In genomic region chr5:123964208-123964607, GRCm38 (mm10) we compare ENCODE assay signal across 26 mouse cellular contexts. TPM values are rescaled to one million over a fixed set of nuclear protein-coding genes. Genes with fewer than 3 reads are reported as not detected.
"Had no signal": no experiment of that assay in that cellular context is flagged by ENCODE, and none has a peak within 500 bp of the region (broad histone marks: within the 10 kb centered on the region; RNA-seq: fewer than 3 reads in every experiment).

No protein-coding gene starts in this region.

- H3K9ac ChIP-seq: liver, embryonic 13.5 days; liver, embryonic 15.5 days; liver, postnatal 0 days; lung, embryonic 15.5 days; midbrain, embryonic 12.5 days; neural tube, embryonic 13.5 days; neural tube, embryonic 15.5 days had no signal

- H3K27ac ChIP-seq: lung, embryonic 15.5 days; macrophage; midbrain, embryonic 10.5 days; midbrain, embryonic 12.5 days; neural tube, embryonic 13.5 days; neural tube, embryonic 15.5 days had no signal

- H3K4me2 ChIP-seq: liver, embryonic 13.5 days; liver, embryonic 15.5 days; lung, embryonic 15.5 days; midbrain, embryonic 12.5 days; neural tube, embryonic 13.5 days; neural tube, embryonic 15.5 days had no signal

- H3K4me1 ChIP-seq: lung, embryonic 15.5 days; midbrain, embryonic 10.5 days; midbrain, embryonic 12.5 days; neural tube, embryonic 13.5 days; neural tube, embryonic 15.5 days had no signal

- H3K36me3 ChIP-seq: liver, embryonic 13.5 days; liver, embryonic 15.5 days; lung, embryonic 15.5 days; midbrain, embryonic 10.5 days; midbrain, embryonic 12.5 days; neural tube, embryonic 13.5 days; neural tube, embryonic 15.5 days had no signal

- DNase-seq: liver, embryonic 13.5 days; liver, postnatal 0 days; lung, adult 2 months; lung, postnatal 10 days; lung, postnatal 36 days; midbrain, embryonic 14.5 days; retina, postnatal 1 day; right cerebral cortex, adult 18-20 months; right cerebral cortex, postnatal 25 days; right cerebral cortex, postnatal 4 days; spleen, adult 18-20 months; thymus, adult 18-20 months; thymus, postnatal 14 days; thymus, postnatal 36 days had no signal

- H3K4me3 ChIP-seq: liver, embryonic 13.5 days; liver, embryonic 15.5 days; lung, embryonic 15.5 days; megakaryocyte, embryonic 14.5 days; midbrain, embryonic 10.5 days; midbrain, embryonic 12.5 days; myocyte; neural tube, embryonic 13.5 days; neural tube, embryonic 15.5 days had no signal

- ATAC-seq: liver, postnatal 0 days; midbrain, embryonic 16.5 days had no signal

- H3K9me3 ChIP-seq: liver, embryonic 13.5 days; liver, embryonic 15.5 days; lung, embryonic 15.5 days; megakaryocyte, embryonic 14.5 days; midbrain, embryonic 10.5 days; midbrain, embryonic 12.5 days; neural tube, embryonic 13.5 days; neural tube, embryonic 15.5 days had no signal

- H3K27me3 ChIP-seq: liver, embryonic 13.5 days; liver, embryonic 15.5 days; lung, embryonic 15.5 days; midbrain, embryonic 12.5 days; neural tube, embryonic 13.5 days; neural tube, embryonic 15.5 days had no signal

RNA-seq across cellular contexts. Expression of gene Gm43518, which starts 37.0 kb away (rescaled TPM):
- total RNA-seq: megakaryocyte progenitor cell, adult 5-6 weeks had no signal
- polyA plus RNA-seq: macrophage; myocyte; neural tube, embryonic 11.5 days had no signal
